Mouse (Mus musculus): Measurements from ENCODE around the gene Zfp933. TPM values are rescaled to one million over a fixed set of nuclear protein-coding genes. Genes with fewer than 3 reads are reported as not detected.
"Not testable (repeated sequence)": the region's sequence is repeated elsewhere in the genome, so short reads cannot be mapped to it uniquely, and the experiment has no call there.

Gene Zfp933
- total RNA-seq, 2 experiments from 2014 or later: 28.6 to 38.7 TPM

DNA sequence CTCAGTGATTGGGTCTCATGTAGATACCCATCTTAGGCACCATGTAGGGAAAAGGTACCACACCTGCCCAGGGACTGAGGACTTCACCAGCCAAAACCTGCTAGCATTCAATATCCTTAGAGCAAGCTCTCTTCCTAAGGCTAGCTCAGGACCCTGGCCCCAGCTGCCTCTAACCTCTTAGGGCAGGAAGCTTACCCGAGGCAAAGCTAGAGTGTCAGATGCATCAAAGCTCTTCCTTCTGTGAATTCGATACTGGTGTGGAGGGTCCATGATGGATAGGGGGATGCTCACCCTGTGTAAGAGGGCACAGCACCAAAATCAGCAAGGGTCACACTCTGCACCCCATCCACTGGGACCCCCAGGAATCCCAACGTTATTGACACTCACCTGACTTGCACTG is 13.9 kb upstream of the Zfp933 start:
- no peak for DNase-seq

DNA sequence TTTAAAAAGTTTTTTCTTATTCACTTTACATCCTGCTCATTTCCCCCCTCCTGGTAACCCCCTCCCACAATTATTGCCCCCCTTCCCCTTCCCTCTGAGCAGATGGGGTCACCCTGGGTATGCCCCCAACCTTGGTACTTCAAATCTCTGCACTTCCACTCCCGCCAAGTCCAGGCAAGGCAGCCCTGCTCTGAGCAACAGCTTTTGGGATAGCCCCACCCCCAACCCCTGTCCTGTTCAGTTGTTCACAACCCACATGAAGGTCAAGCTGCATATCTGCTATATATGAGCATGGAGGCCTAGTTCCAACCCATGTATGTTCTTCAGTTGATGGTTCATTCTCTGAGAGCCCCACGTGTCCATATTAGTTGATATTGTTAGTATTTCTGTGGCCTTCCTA is 2.6 kb upstream of the Zfp933 start:
- no peak for DNase-seq

DNA sequence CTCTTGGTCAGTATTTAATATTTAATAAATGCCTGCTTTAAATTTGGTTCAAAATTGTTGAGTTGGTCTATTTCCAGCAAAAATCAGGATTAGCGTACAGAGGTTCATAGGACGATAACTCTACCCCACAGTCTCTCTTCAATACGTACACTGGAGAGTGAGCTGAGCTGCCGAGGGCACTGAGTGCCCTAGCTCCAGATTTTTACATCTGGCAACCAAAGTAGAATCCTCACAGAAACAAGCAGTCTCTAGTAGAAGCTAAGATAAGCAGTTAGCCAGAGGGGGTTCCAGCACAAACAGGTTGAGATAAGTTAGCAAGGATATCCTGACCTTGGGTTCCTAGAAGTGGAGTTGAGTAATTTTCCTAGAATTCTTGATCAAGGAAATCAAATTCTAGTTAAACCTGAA is 422 bp upstream of the Zfp933 start:
- no peak for DNase-seq

DNA sequence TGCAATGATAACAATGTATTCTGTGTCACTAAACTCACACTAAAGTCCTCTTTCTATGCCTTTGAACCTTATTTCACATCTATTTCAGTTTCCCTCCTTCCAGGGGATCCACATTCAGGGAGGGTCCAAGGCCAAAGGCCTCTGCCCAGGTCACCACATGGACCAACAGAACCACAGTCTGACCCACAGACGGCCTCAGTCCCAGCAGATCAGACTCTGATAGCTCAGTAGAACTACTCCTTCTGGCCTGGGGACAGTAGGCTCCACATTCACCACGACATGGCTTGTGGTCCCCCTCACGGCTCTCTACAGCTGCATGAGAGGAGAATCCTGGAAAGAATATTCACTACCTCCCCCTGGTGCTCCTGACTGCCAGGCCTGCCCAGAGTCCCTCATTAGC is 5.3 kb downstream of the Zfp933 start:
- no peak for DNase-seq

DNA sequence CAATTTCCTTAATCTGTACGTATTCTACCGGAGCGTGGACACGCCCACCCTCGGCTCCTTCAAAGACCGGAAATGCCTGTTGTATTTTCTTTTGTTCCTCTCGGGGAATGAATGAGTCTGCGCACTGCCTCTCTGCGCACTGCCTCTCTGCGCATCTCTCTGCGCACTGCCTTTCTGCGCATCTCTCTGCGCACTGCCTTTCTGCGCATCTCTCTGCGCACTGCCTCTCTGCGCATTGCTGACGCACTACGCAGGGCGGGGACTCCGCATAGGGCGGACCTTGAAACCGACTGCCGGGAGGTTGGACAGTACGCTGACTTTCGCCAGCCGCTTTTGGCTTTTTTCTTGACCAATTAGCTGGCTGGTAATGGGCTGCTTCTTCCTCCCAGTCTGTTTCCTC is 8.9 kb downstream of the Zfp933 start:
- DNase-seq: not testable (repeated sequence)

DNA sequence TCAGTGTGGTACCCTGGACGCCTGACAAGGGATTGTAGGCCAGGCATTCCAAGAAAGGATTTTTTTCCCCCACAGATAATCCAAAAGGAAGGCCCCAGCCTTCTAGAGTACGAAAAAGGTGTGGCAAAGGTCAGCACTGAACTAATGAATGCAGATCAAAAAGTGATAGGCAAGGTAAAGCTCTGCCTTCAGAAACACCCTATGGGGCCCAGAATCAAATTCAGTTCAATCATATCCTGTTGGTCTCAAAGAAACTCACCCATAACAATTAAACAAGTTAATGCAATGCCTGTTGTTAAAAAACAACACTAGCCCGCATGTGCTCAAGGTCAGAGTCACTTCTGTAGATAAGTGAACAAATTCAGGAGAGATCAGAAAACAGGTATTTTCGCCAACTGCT is 23.8 kb downstream of the Zfp933 start:
- DNase-seq: no peak

DNA sequence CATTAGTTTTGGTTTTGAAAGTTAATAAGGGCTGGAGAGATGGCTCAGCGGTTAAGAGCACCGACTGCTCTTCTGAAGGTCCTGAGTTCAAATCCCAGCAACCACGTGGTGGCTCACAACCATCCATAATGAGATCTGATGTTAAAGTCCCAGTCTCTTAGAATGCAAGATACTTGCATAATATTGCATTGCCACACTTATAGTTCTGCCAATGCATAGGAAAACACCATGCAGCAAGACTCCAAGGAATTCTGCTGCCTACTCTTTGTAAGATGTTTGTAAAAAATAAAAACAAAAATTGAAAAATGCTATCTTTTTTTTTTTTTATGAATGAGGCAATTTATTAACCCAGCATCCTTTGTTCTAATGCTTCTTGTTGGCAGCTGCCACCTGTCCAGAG is 26.8 kb downstream of the Zfp933 start:
- not testable (repeated sequence) for DNase-seq

DNA sequence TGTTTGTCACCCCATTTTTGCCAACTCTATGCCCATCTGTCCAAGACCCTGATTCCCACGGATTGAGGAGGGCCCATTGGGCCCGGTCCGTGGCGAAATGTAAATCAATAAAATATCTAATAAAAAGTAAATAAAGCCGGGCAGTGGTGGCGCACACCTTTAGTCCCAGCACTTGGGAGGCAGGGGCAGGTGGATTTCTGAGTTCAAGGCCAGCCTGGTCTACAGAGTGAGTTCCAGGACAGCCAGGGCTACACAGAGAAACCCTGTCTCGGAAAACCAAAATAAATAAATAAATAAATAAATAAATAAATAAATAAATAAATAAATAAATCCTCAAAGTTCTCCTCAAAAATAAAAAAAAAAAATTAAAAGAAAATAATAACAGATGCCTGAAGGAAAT is 28.5 kb downstream of the Zfp933 start:
- DNase-seq: not testable (repeated sequence)

DNA sequence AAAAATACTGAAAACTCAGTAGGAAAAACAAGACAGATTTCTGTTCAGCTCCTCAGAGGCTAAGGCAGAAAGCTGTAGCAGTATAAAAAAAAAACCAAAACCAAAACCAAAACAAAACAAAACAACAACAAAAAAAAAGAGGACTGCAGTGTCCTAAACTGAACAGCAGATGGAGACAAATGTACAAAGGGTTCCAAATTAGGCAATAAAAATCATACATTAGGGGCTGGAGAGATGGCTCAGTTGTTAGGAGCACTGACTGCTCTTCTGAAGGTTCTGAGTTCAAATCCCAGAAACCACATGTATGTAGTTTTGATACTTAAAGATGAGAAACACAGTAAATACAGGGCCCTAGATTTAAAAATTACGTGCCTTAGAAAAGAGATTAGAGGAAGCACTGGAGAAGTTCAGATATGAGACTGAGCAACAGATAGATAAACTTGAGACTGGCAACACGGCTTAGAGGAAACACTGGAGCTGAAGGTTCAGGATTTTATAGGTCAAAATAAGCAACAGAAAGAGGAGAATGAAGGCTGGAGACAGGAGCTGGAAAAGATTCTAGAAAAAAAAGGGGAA is 33.5 kb downstream of the Zfp933 start:
- no peak for DNase-seq

DNA sequence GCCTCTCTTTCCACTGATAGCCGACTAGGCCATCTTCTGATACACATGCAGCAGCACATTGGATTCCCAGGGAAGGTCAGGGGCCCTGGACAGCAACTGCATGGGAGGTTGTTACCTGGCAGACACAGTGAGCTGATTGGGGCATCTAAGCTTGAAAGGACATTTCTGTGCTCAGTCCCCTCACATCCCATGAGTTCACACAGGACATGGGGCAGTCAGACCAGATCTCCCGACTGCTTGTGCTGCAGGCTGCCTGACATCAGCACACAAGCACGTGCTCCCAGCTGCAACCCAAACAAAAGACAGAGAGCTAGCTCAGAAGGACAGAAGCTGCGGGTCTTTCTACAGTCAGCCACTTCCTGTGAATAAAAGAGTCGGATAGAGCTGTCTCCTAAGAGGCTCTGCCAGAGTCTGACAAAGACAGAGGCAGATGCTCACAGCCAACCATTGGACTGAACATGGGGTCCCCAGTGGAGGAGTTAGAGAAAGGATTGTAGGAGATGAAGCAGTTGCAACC is 34.9 kb downstream of the Zfp933 start:
- DNase-seq: no peak

DNA sequence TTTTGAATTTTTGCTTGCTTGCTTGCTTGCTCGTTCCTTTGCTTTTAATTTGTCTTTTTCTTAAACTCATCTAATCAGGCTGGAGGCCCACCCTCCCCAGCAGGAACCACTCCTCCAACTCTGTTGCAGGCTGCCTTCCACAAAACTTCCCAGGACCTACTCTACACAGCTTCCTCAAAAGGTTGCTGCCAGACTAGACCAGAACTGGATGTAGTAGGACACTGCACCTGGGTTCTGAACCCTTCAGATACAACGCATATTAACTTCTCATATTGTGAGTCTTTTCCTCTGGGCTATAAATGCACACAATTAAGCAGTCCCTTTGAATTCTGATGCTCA is 38.2 kb downstream of the Zfp933 start:
- not testable (repeated sequence) for DNase-seq

DNA sequence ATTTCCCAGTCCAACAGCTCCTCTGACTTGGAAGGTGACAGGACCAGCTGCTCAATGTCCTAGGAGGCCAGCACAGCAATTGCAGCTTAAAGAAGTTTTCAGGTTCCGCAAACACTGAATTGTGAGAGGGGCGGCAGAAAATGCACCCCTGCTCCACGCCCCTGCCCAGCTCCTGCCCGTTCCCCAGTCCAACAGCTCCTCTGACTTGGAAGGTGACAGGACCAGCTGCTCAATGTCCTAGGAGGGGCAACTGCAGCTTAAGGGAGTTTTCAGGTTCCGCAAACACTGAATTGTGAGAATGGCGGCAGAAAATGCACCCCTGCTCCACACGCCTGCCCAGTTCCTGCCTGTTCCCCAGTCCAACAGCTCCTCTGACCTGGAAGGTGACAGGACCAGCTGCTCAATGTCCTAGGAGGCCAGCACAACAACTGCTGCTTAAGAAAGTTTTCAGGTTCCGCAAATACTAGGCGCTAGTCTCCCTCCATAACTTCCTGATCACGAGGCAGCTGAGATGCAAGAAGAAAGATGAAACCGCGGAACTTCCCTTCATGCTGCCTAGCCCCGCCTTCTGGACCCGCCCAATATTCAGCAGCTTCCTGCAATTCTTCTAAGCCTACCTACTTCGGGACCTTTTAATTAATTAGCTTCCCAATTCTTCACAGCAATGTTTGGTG is 38.7 kb downstream of the Zfp933 start, which contains the start of gene Zfp984:
Gene Zfp984, minus strand, starts transcription at position 497 of the 674 bp plus-strand sequence.
- peak; percentile 60 to 68 for DNase-seq

DNA sequence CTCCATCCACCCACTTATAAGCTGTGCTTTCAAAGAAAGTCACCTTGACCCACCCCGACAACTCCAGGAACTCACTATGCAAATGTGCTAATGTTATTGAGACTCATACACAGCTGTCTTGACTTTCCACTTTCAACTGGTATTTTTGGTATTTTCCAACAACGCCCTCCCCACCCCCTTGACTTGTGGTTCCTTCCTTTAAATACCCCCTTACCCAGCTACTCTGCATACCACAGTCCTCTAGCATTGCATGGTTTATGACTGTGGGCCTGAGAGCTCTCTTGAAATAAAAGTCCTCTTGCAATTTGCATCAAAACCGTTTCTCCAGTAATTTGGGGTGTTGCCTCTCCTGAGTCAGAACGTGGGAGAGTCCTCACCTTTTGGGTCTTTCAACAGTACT is 39.7 kb downstream of the Zfp933 start:
- DNase-seq: not testable (repeated sequence)

DNA sequence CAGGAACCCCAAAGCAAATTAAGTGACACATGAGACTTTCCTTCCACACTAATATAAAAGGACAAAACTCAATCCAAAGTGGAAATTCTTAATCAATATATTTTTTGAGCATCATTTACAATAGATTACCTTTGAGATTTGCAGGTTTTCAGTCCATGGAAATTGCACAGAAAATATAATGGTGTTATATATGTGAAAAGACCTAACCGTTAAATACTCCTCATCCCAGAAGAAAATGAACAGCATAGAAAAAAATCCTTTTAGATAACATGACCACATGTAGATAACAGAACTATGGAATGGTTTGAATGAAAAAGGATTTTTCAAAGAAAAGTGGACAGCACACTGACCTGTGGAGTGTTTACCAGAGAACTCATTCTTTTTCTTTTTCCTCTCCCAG is 52.9 kb downstream of the Zfp933 start:
- DNase-seq: not testable (repeated sequence)

DNA sequence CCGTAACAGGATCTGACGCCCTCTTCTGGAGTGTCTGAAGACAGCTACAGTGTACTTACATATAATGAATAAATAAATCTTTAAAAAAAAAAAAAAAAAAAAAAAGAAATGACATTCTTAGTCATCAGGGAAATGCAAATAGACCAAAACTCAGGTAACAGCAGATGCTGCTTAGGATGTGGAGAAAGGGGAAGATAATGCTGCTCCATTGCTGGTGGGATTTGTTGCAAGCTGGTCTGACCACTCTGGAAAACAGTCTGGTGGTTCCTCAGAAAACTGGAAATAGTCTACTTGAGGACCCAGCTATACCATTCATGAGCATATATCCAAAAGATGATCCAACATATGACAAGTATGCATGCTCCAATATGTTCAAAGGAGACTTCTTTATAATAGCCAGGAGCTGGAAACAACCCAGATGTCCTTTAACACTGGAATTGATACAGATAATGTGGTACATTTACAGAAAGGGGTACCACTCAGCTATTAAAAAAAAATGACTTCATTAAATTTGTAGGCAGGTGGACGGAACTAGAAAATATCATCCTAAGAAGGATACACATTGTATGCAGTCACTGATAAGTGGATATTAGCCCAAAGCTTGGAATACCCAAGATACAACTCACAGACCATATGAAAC is 54.0 kb downstream of the Zfp933 start:
- not testable (repeated sequence) for DNase-seq

DNA sequence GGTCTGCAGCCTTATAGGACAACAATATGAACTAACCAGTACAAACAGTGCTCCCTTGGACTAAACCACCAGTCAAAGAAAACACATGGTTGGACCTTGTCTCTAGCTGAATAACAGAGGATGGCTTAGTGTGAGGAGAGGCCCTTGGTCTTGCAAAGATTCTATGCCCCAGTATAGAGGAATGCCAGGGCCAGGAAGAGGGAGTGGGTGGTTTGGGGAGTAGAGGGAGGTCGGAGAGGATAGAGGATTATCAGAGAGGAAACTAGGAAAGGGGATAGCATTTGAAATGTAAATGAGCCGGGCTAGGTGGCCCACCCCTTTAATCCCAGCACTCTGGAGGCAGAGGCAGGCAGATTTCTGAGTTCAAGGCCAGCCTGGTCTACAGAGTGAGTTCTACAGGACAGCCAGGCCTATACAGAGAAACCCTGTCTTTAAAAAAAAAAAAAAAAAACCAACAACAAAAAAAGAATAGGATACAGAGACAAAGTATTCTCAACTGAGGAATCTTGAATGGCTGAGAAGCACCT is 54.7 kb downstream of the Zfp933 start:
- DNase-seq: not testable (repeated sequence)

DNA sequence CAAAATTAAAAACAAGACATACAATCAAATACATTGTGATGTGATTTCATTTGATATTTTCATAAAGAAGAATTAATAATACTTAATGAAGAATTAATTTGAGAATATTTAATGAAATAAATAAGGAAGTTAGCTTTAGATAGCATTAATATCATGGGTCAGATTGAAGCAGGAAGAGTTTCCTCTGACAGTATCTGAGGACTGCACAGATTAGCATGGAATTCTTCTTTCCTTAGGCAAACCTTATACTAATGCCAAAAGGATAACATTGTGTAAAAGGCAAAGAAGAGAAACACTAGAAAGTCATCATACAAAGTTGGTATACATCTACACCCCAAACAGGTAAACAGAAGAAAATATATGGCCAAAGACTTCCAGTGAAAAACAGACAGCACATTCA is 56.4 kb downstream of the Zfp933 start:
- not testable (repeated sequence) for DNase-seq

Other genes with a start within 250 kb of the Zfp933 start
- gene Zfp979, start 205.9 kb downstream of the Zfp933 start, total RNA-seq (2021): 1 to 10 TPM; 2.6 to 3.3 TPM
- gene Zfp534, start 145.8 kb downstream of the Zfp933 start, total RNA-seq (2021): under 1 TPM; 0.16 to 0.36 TPM
- 1 to 10 TPM; 3.8 to 6.4 TPM for gene Zfp984, start 38.6 kb downstream of the Zfp933 start, total RNA-seq (2021)
- 10 to 100 TPM; 16.0 to 20.6 TPM for gene Miip, start 20.4 kb upstream of the Zfp933 start, total RNA-seq (2021)
- 10 to 100 TPM in 1 of 2 experiments, 1 to 10 TPM in 1; 9.8 to 10.2 TPM for gene Fv1, start 20.6 kb upstream of the Zfp933 start, total RNA-seq (2021)
- gene Mfn2, start 56.3 kb upstream of the Zfp933 start, total RNA-seq (2021): 100 to 1,000 TPM; 150 to 219 TPM
- 10 to 100 TPM; 35.1 to 47.1 TPM for gene Plod1, start 88.4 kb upstream of the Zfp933 start, total RNA-seq (2021)
- gene 2510039O18Rik, start 92.5 kb upstream of the Zfp933 start, total RNA-seq (2021): 10 to 100 TPM; 48.1 to 51.0 TPM
- gene Nppb, start 137.4 kb upstream of the Zfp933 start, total RNA-seq (2021): 1 to 10 TPM in 1 of 2 experiments, not detected in 1; 2.9 TPM
- not detected for gene Nppa, start 152.4 kb upstream of the Zfp933 start, total RNA-seq (2021)
- gene Clcn6, start 190.5 kb upstream of the Zfp933 start, total RNA-seq (2021): 10 to 100 TPM; 10.0 to 12.6 TPM
- gene Mthfr, start 190.7 kb upstream of the Zfp933 start, total RNA-seq (2021): 10 to 100 TPM; 29.0 to 54.7 TPM
- gene Agtrap, start 239.7 kb upstream of the Zfp933 start, total RNA-seq (2021): 10 to 100 TPM; 76.6 to 96.6 TPM

Measured in adrenal gland, postnatal 36 days (tissue).